Mouse (Mus musculus) G1E (cell line): ENCODE data around the gene Pld4.

Source experiments
- CTCF ChIP-seq: IDR thresholded peaks from 2 replicates; pipeline ENCODE4 v1.5.1; 2012; ENCODE audit warnings: low read depth, low read length, inconsistent platforms, mixed read lengths
- GATA1 ChIP-seq: IDR thresholded peaks from 2 replicates; pipeline ENCODE4 v1.6.1; 2012; ENCODE audit warnings: borderline replicate concordance, low read length, inconsistent platforms, mixed read lengths
- POLR2AphosphoS5 ChIP-seq: IDR thresholded peaks from 2 replicates; pipeline ENCODE4 v1.6.1; 2012; ENCODE audit warnings: low read depth, low read length, inconsistent platforms; ENCODE audit not compliant: insufficient replicate concordance
- TAL1 ChIP-seq: conservative IDR thresholded peaks from 2 replicates; pipeline ENCODE4 v1.6.1; 2012; ENCODE audit warnings: low read depth, low read length, inconsistent platforms, mixed read lengths

- TF ChIP-seq CTCF (no peak), GATA1 (no peak), POLR2AphosphoS5 (no peak), TAL1 (no peak)
Observed at GRCm38 (mm10) chr12:112813370-112813769, 52.9 kb downstream of the Pld4 start.
